Mouse (Mus musculus) CH12.LX (cell line): ENCODE measurements at regions not wholly inside any gene's neighbourhood (a gene's known extent, or its start where the extent isn't known, plus 50 kb on each side); places are given as distances from the start of the nearest gene placed in this dataset.

ENCODE experiments used
- CHD2 ChIP-seq: IDR thresholded peaks from 2 replicates; pipeline ENCODE4 v1.6.1; 2011; ENCODE audit warnings: low read length, improper control_type of control experiment
- CTCF ChIP-seq, 2 experiments: IDR thresholded peaks in 1 of 2; conservative IDR thresholded peaks in 1 of 2; 2 replicates each; pipeline ENCODE4 v1.5.1; 2011 to 2012; ENCODE audit warnings: low read depth in 2 of 2, low read length in 2 of 2, improper control_type of control experiment in 1 of 2, inconsistent platforms in 1 of 2, mild to moderate bottlenecking in 1 of 2, moderate library complexity in 1 of 2
- ELF1 ChIP-seq: IDR thresholded peaks from 2 replicates; pipeline ENCODE4 v1.6.1; 2014; ENCODE audit warnings: low read depth, mild to moderate bottlenecking, inconsistent platforms, low read length, improper control_type of control experiment
- MAX ChIP-seq: IDR thresholded peaks from 2 replicates; pipeline ENCODE4 v1.6.1; 2011; ENCODE audit warnings: low read length, improper control_type of control experiment
- POLR2A ChIP-seq: IDR thresholded peaks from 2 replicates; pipeline ENCODE4 v1.6.1; 2011; ENCODE audit warnings: low read depth, mild to moderate bottlenecking, improper control_type of control experiment, low read length
- RAD21 ChIP-seq: IDR thresholded peaks from 2 replicates; pipeline ENCODE4 v1.6.1; 2011; ENCODE audit warnings: low read depth, mild to moderate bottlenecking, low read length, improper control_type of control experiment, moderate library complexity
- RCOR1 ChIP-seq: conservative IDR thresholded peaks from 2 replicates; pipeline ENCODE4 v1.6.1; 2012; ENCODE audit warnings: low read depth, mild to moderate bottlenecking, inconsistent platforms, low read length, improper control_type of control experiment
- TBP ChIP-seq: conservative IDR thresholded peaks from 2 replicates; pipeline ENCODE4 v1.6.1; 2011; ENCODE audit warnings: low read depth, low read length, improper control_type of control experiment
- ZC3H11A ChIP-seq: IDR thresholded peaks from 2 replicates; pipeline ENCODE4 v1.6.1; 2012; ENCODE audit warnings: low read depth, mild to moderate bottlenecking, inconsistent platforms, low read length, improper control_type of control experiment
- ZKSCAN1 ChIP-seq: IDR thresholded peaks from 2 replicates; pipeline ENCODE4 v1.6.1; 2012; ENCODE audit warnings: low read depth, inconsistent platforms, low read length, improper control_type of control experiment, borderline replicate concordance

DNA sequence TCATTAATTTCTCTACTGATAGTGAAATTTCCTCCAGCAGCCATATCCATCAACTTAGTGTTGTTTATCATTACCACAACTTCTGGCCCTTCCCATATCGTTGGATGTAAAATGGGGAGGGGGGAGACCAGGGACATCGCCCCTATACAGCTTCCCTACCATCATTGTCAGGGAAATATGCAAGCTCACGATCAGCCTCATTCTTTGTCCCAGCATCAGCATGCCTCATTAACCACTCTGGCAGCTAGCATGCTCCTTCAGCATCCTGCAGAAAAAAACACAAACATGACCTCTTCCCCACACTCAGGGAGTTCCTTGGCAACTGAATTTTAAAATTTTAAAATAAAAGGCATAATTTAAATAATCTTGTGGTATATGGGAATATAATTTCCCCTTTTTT, 140.4 kb upstream of the Ipo5 start:
- TF ChIP-seq MAX = no peak
- TF ChIP-seq TBP = no peak
- TF ChIP-seq CTCF (conservative IDR thresholded peaks at IDR 0.05 in 1 of 2, IDR thresholded peaks at IDR 0.05 in 1 of 2; ENCODE audit: low read depth in 2 of 2, low read length in 2 of 2) = no peak
- no peak for TF ChIP-seq RAD21
- no peak for TF ChIP-seq CHD2
- TF ChIP-seq ZC3H11A = no peak
- no peak for TF ChIP-seq POLR2A
- no peak for TF ChIP-seq ZKSCAN1
- no peak for TF ChIP-seq ELF1
- no peak for TF ChIP-seq RCOR1
